Mouse (Mus musculus) heart, embryonic 15.5 days (tissue): Measurements from ENCODE around the gene Bend5. TPM values are rescaled to one million over a fixed set of nuclear protein-coding genes. Genes with fewer than 3 reads are reported as not detected.
A peak's percentile ranks its signal among the peaks of the same experiment; 100 is the strongest.

ENCODE experiments used
- ATAC-seq: fragments of 200-750 bp; cut with Nextera tagmentation; replicated peaks from 2 replicates; pipeline ENCODE4 v1.8.0; 2017; ENCODE audit warnings: low read depth, moderate TSS enrichment; ENCODE audit not compliant: insufficient number of reproducible peaks, insufficient read depth, low FRiP score
- H3K27ac ChIP-seq: fragments of 300-500 bp; sonication (generic); 2 replicates; pipeline ENCODE4 v1.5.1; 2015; ENCODE audit warnings: mild to moderate bottlenecking, inconsistent platforms
- H3K27me3 ChIP-seq: fragments of 300-500 bp; sonication (generic); 2 replicates; pipeline ENCODE4 v1.6.1; 2015; ENCODE audit warnings: inconsistent platforms
- H3K36me3 ChIP-seq: fragments of 300-500 bp; sonication (generic); 2 replicates; pipeline ENCODE4 v1.6.1; 2015; ENCODE audit warnings: mild to moderate bottlenecking, inconsistent platforms
- H3K4me1 ChIP-seq: fragments of 300-500 bp; sonication (generic); replicated peaks from 2 replicates; pipeline ENCODE4 v1.6.1; 2015; ENCODE audit warnings: inconsistent platforms
- H3K4me2 ChIP-seq: fragments of 300-500 bp; sonication (generic); 2 replicates; pipeline ENCODE4 v1.6.1; 2015; ENCODE audit warnings: inconsistent platforms, mild to moderate bottlenecking, moderate library complexity
- H3K4me3 ChIP-seq: fragments of 300-500 bp; sonication (generic); 2 replicates; pipeline ENCODE4 v1.5.1; 2015; ENCODE audit warnings: mild to moderate bottlenecking, inconsistent platforms
- H3K9ac ChIP-seq: fragments of 300-500 bp; sonication (generic); 2 replicates; pipeline ENCODE4 v1.6.1; 2015; ENCODE audit warnings: mild to moderate bottlenecking, inconsistent platforms
- H3K9me3 ChIP-seq: fragments of 300-500 bp; sonication (generic); replicated peaks from 2 replicates; pipeline ENCODE4 v1.6.1; 2016; ENCODE audit warnings: inconsistent platforms
- WGBS: fragments of 180-500 bp; shearing (Covaris S2); methylation state at CpG from one replicate; pipeline ENCODE4 v1.1.7; 2015; ENCODE audit warnings: mixed read lengths; 5-methylcytosine and 5-hydroxymethylcytosine counted together
- polyA plus RNA-seq: library from polyadenylated mRNA; unstranded; fragments of >200 nt; fragmentation: Nextera tagmentation; extraction: Ambion mirVana; gene quantifications from 2 replicates; pipeline ENCODE4 v1.2.1, GENCODE M21; 2015

Bend5 gene
- polyA plus RNA-seq, 1 experiment from 2014 or later, result 15.4 TPM

- peak overlapping the region; percentile 52 for H3K27ac ChIP-seq
Measured at GRCm38 (mm10) chr4:111442435-111443238, 27.8 kb downstream of the Bend5 start.

DNA sequence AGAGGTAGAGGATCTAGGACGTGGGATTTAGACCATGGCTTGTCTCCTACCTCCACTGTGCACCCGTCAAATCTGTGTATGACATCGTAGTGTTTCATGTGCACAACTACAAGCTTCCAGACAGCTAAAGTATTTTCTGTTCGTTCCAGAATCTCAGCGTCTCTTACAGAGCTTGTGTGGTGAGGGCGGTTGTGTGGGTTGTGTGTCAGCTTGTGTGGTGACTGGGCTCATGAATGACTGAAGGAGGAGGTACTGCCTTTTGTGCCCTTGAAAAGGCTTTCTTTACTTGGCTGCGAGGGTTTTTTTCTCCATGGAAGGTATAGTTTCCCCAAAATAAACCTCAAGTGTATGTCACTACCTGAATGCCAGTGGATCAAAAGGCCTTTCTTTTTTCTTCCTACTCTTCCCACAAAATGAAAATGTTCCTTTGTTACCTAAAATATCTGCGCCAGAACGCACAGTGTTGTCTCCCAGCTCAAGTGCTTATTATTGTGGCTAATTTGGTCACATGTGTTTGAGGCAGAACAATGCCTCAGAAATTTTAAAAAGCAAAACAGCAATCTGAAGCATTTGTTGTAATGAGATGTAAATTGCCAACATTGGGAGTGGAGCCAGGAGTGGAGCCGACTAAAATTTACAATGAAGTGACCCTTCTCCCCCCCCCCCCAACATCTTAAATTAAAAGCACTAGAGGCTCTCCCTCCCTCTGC lies 29.3 kb downstream of the Bend5 start:
- Histone ChIP-seq H3K4me3 (no peak overlapping the region), H3K36me3 (no peaks in the 10 kb centered on the region; the same call in 1 of the 2 replicates), H3K9me3 (no peaks in the 10 kb centered on the region), H3K4me1 (peaks cover 26% of the 10 kb centered on the region), H3K4me2 (no peak overlapping the region), H3K9ac (no peak overlapping the region), H3K27ac (no peak overlapping the region), H3K27me3 (no peaks in the 10 kb centered on the region)
- WGBS, result 67% methylated on average over 10 of the region's 10 CpGs
- ATAC-seq, result no peak

More at GRCm38 (mm10) chr4:111442435-111443238, 27.8 kb downstream of the Bend5 start:
- H3K4me2 ChIP-seq, result no peak overlapping the region
- no peaks in the 10 kb centered on the region for H3K27me3 ChIP-seq
- no peaks in the 10 kb centered on the region for H3K9me3 ChIP-seq
- H3K4me1 ChIP-seq, result peaks cover 26% of the 10 kb centered on the region
- H3K9ac ChIP-seq, result no peak overlapping the region
- 32% methylated on average over 1 of the region's 1 CpGs for WGBS
- H3K4me3 ChIP-seq, result no peak overlapping the region
- H3K36me3 ChIP-seq, result no peaks in the 10 kb centered on the region
- ATAC-seq, result peak; percentile 69

DNA sequence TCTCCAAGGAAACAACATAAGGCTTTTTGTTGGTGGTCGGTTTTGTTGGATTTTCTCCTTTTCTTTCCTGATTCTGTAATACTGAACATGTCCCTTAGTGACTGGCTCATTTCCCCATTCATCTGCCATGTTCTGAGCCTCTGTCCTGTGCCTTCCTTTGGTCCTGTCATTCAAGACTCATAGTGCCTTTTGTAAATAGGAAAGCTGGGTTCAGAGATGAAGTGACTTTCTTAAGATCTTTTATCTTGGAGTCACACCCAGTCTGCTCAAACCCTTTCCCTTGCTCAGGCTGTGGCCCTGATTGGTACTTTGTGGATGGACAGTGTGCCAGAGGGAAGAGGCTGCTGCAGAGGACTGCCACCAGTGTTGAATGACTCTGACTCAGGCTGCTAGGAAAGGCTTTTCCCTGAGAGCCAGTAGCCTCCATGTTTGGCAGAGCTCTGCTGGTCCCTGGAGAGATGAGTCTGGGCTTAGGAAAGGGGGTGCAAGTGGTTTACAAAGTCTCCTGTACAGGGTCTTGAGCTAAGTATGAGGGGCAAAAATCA lies 29.9 kb downstream of the Bend5 start:
- H3K36me3 ChIP-seq, result no peaks in the 10 kb centered on the region; the same call in 1 of the 2 replicates
- no peak overlapping the region for H3K4me2 ChIP-seq
- no peak overlapping the region for H3K4me3 ChIP-seq
- H3K4me1 ChIP-seq, result peaks cover 26% of the 10 kb centered on the region
- no peak overlapping the region for H3K27ac ChIP-seq
- no peak overlapping the region for H3K9ac ChIP-seq
- no peak for ATAC-seq
- 73% methylated on average over 1 of the region's 1 CpGs for WGBS
- no peaks in the 10 kb centered on the region for H3K9me3 ChIP-seq
- no peaks in the 10 kb centered on the region for H3K27me3 ChIP-seq

DNA sequence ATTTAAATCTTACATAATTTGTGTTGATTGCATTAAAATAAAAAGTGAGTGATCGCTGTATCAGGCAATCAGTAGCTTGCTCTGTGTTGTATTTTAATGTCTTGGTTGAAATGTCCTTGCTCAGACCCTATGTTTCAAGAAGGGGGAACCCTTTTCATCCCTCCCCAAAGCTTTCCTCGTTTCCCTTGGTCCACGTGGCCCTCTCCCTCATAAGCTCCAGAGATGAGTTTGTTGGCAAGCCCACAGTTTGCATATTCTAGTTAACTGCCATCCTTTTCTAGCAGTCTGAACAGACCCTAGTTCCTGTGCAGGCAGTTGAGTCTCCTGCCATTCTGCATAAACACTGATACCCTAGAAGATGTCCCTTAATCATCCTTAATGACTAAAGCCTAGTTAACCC lies 33.1 kb downstream of the Bend5 start:
- H3K36me3 ChIP-seq, result no peaks in the 10 kb centered on the region; the same call in 1 of the 2 replicates
- peaks cover 23% of the 10 kb centered on the region for H3K4me1 ChIP-seq
- WGBS, result 75% methylated on average over 3 of the region's 3 CpGs
- no peak overlapping the region for H3K4me3 ChIP-seq
- no peaks in the 10 kb centered on the region for H3K27me3 ChIP-seq
- no peak overlapping the region for H3K9ac ChIP-seq
- no peak overlapping the region for H3K27ac ChIP-seq
- no peak overlapping the region for H3K4me2 ChIP-seq
- H3K9me3 ChIP-seq, result no peaks in the 10 kb centered on the region
- ATAC-seq, result no peak

GRCm38 (mm10) chr4:111448586-111448985 lies 33.8 kb downstream of the Bend5 start:
- H3K36me3 ChIP-seq, result no peaks in the 10 kb centered on the region; the same call in 1 of the 2 replicates
- no peak for ATAC-seq
- H3K27ac ChIP-seq, result no peak overlapping the region
- no peaks in the 10 kb centered on the region for H3K27me3 ChIP-seq
- H3K4me2 ChIP-seq, result no peak overlapping the region
- H3K9me3 ChIP-seq, result no peaks in the 10 kb centered on the region
- peaks cover 19% of the 10 kb centered on the region for H3K4me1 ChIP-seq
- no peak overlapping the region for H3K9ac ChIP-seq
- no peak overlapping the region for H3K4me3 ChIP-seq
- 98% methylated on average over 4 of the region's 4 CpGs for WGBS

DNA sequence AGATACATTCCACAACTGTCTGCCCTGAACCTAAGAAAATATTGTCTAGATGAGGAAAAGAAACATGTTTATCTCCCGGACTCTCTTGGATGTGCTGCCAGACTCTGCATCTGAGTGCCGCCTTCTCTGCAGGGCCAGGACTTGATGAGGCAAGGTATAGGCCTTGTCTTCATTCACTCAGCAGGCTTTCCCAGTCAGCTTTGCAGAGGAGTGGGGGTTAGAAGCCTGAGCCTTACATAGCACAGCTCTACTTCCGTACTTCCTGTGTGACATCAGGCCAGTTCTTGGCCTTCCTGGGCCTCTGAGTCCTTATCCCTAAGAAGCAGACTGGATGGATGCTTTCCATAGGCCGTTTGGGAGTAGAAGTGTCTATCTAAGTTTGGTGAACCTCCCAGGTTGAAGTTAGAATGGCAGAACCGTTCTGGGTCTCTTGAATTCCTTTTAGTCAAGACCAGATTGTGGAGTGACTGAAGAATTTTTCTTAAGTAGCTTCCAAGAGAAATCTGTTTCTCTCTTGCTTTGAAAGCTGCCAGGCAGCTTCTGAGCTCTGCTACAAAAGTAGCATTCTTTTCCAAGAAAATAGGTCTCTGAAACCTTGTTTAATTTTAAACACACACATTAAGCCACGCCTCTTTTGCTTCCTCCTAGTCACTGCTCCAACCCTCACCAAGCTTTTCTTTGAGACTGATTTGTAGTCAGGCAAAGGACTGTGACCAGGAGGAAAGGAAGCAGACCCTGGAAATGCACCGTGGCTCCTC lies 34.8 kb downstream of the Bend5 start:
- 51% methylated on average over 7 of the region's 7 CpGs for WGBS
- no peak overlapping the region for H3K4me3 ChIP-seq
- H3K27ac ChIP-seq, result no peak overlapping the region
- no peak for ATAC-seq
- H3K27me3 ChIP-seq, result no peaks in the 10 kb centered on the region
- H3K4me1 ChIP-seq, result peaks cover 13% of the 10 kb centered on the region
- no peak overlapping the region for H3K4me2 ChIP-seq
- H3K36me3 ChIP-seq, result peaks cover 6% of the 10 kb centered on the region; the same call in 1 of the 2 replicates
- no peak overlapping the region for H3K9ac ChIP-seq
- H3K9me3 ChIP-seq, result no peaks in the 10 kb centered on the region

- H3K9ac ChIP-seq, result no peak overlapping the region
- no peak overlapping the region for H3K4me2 ChIP-seq
- H3K27me3 ChIP-seq, result no peaks in the 10 kb centered on the region
- peaks cover 13% of the 10 kb centered on the region for H3K4me1 ChIP-seq
- H3K27ac ChIP-seq, result no peak overlapping the region
- H3K4me3 ChIP-seq, result no peak overlapping the region
- 40% methylated on average over 7 of the region's 7 CpGs for WGBS
- peaks cover 15% of the 10 kb centered on the region; the same call in 1 of the 2 replicates for H3K36me3 ChIP-seq
- ATAC-seq, result peak; percentile 38; the same call in 1 of the 2 replicates
- no peaks in the 10 kb centered on the region for H3K9me3 ChIP-seq
Measured at GRCm38 (mm10) chr4:111451283-111451918, 36.6 kb downstream of the Bend5 start.

GRCm38 (mm10) chr4:111452192-111452591 lies 37.4 kb downstream of the Bend5 start:
- Histone ChIP-seq H3K9ac (no peak overlapping the region), H3K27ac (no peak overlapping the region), H3K36me3 (peaks cover 18% of the 10 kb centered on the region; the same call in 1 of the 2 replicates), H3K4me1 (peaks cover 13% of the 10 kb centered on the region), H3K27me3 (no peaks in the 10 kb centered on the region), H3K4me3 (no peak overlapping the region), H3K4me2 (no peak overlapping the region), H3K9me3 (no peaks in the 10 kb centered on the region)
- ATAC-seq, result no peak
- 82% methylated on average over 5 of the region's 5 CpGs for WGBS

DNA sequence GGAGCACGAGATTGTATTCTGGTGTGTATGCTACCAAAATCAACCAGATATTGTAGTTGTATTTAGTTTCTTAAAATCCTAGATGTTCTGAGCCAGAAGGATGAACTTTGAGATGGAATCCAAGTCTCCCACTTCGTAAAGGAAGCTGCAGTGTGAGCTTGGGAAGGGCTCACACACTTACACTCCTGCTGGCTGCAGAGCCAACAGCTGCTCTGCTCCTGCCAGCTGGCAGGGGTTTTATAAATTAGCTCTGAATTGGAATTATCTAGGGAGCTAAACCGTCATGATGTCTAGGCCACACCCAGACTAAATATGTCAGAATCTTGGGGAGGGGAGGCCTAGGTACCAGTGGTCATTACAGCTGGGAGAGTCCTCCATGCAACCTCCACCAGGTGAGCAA lies 38.5 kb downstream of the Bend5 start:
- Histone ChIP-seq H3K4me3 (no peak overlapping the region), H3K9ac (no peak overlapping the region), H3K4me2 (no peak overlapping the region), H3K27ac (no peak overlapping the region), H3K4me1 (peaks cover 13% of the 10 kb centered on the region), H3K9me3 (no peaks in the 10 kb centered on the region), H3K36me3 (peaks cover 18% of the 10 kb centered on the region; the same call in 1 of the 2 replicates), H3K27me3 (no peaks in the 10 kb centered on the region)
- ATAC-seq, result no peak
- 64% methylated on average over 3 of the region's 3 CpGs for WGBS

DNA sequence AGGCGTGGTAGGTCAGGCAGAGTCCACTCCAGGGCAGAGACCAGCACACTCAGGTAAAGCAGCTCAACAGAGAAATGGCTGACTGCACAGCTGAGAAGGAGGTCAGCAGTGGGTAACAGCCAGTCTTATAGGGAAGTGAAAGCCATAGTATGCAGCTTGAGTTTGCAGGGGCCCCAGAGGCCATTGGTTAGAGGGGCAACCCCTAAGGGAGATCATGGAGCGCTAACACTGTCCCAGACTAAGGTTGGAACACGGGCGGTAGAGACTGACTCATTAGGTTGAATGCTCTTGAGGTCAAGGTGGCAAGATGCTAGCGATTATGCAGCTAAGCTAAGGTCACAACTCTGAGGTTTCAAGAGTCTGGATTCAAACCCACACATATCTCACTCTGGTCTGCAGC lies 40.8 kb downstream of the Bend5 start:
- WGBS, result 80% methylated on average over 5 of the region's 5 CpGs
- Histone ChIP-seq H3K9me3 (no peaks in the 10 kb centered on the region), H3K9ac (no peak overlapping the region), H3K4me1 (peaks cover 13% of the 10 kb centered on the region), H3K4me3 (no peak overlapping the region), H3K36me3 (peaks cover 23% of the 10 kb centered on the region; the same call in 1 of the 2 replicates), H3K27ac (no peak overlapping the region), H3K4me2 (no peak overlapping the region), H3K27me3 (no peaks in the 10 kb centered on the region)
- 0 out of 2 replicates have a peak, but pooled peaks have one; percentile 8 for ATAC-seq
